Mouse (Mus musculus) bone marrow macrophage, adult 2 months (primary cell): ENCODE data around the gene Cd7.

Source experiments
- CTCF ChIP-seq: IDR thresholded peaks from 2 replicates; pipeline ENCODE4 v1.5.1; 2012; ENCODE audit warnings: low read depth, mild to moderate bottlenecking, low read length, moderate library complexity
- POLR2A ChIP-seq: IDR thresholded peaks from 2 replicates; pipeline ENCODE4 v1.6.1; 2012; ENCODE audit warnings: mild to moderate bottlenecking, low read depth, low read length, borderline replicate concordance

DNA sequence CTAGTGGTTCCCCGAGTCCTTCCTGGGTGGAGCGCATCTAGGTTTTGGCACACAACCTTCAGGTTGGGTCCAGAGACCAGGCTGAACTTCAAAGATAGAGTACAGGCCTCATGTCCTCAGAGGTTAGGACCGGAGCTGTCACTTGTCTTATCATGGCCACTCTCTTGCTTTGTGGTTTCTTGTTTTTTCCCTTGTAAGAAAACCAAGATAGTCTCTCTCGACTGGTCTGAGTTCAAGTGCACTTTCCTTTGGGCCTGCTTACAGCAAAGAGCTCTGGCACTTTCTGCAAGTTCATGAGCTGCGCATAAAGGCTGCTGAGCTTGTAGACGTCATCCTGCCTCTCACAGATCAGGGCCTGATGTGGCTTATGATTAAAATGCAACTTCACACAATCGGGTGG, 12.0 kb downstream of the Cd7 start:
- TF ChIP-seq POLR2A (no peak), CTCF (no peak)
